Mouse (Mus musculus): ENCODE measurements around the gene Slc15a4.

DNA sequence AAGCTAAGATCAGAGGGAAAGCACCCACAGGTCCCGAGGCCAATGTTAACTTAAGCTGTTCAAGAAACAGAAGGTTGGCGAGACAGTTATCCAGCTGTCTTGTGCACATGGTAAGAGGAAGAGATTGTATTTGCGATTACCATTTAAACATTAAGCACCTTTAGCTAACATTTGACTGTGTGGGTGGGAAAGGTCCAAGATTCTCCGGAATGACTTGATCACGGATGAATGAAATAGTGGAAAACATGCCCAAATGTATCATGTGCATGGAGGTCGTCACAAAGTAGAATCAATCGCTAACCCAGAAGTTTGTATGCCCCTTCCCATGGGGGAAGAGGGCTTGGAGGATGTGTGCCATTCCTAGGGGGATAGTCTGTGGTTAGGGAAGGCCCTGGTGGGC, 969 bp upstream of the Slc15a4 start:
- TF ChIP-seq POLR2A (IDR thresholded peaks at IDR 0.05; ENCODE audit: extremely low read depth, insufficient read depth, low read length) (no peak), CTCF (IDR thresholded peaks at IDR 0.05; ENCODE audit: low read depth, low read length) (no peak)

All from liver, adult 2 months (tissue).